Mouse (Mus musculus): ENCODE data around the gene Ctdspl. TPM values are rescaled to one million over a fixed set of nuclear protein-coding genes. Genes with fewer than 3 reads are reported as not detected.
A peak's percentile ranks its signal among the peaks of the same experiment; 100 is the strongest.

Gene Ctdspl
- polyA plus RNA-seq (2014; fragmentation: Nextera tagmentation; extraction: Ambion mirVana) = 8.1 TPM in 2 replicates

- peak; percentile 46 for ATAC-seq (ENCODE audit: low FRiP score)
- peaks cover 4% of the 10 kb centered on the region for H3K27me3 ChIP-seq (ENCODE audit: control insufficient read depth, insufficient read depth, low read length)
- H3K27ac ChIP-seq (ENCODE audit: low read depth, low read length) = peak within 1 kb of the TSS; percentile 67
- peak within 1 kb of the TSS; percentile 96 for H3K4me2 ChIP-seq (replicated peaks; ENCODE audit: low read depth, low read length)
- peak within 1 kb of the TSS; percentile 73 for H3K4me3 ChIP-seq (ENCODE audit: low read depth, low read length)
- peak; percentile 56 for DNase-seq (ENCODE audit: low spot score)
- H3K9ac ChIP-seq (ENCODE audit: low read depth, low read length) = peak within 1 kb of the TSS; percentile 80
- no peaks in the 10 kb centered on the region for H3K36me3 ChIP-seq (ENCODE audit: control insufficient read depth, insufficient read depth, low read length)
- WGBS = under 1% methylated on average over 33 of the region's 73 CpGs
- no peaks in the 10 kb centered on the region for H3K9me3 ChIP-seq (ENCODE audit: control insufficient read depth, low read length)
- H3K4me1 ChIP-seq (replicated peaks; ENCODE audit: control insufficient read depth, insufficient read depth, low read length) = peaks cover 4% of the 10 kb centered on the region; the same call in 1 of the 2 replicates
Measured at GRCm38 (mm10) chr9:118926111-118926650, at the start of gene Ctdspl. Gene Ctdspl (plus strand): TSS chr9:118926453.

DNA sequence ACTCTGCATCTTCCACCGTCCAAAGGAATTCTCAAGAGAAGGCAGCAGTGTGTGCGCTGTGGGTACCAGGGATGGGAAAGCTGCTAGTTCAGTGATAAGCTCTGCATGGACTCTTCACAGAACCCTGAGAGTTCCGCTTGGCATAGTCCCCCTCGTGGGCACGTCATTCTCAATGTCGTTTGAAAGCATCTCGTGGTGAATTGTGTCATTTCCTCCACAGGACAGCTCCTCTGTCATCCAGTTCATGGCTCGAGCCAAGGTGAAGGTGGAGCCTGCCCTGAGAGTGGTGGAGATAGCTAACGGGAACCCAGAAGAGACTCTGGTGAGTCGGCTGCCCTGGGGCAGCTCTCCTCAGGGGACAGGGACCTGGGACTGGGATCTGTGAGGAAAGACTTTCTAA, 49.4 kb upstream of the Ctdspl start:
- H3K36me3 ChIP-seq (ENCODE audit: control insufficient read depth, insufficient read depth, low read length) = no peaks in the 10 kb centered on the region
- H3K4me1 ChIP-seq (replicated peaks; ENCODE audit: control insufficient read depth, insufficient read depth, low read length) = no peaks in the 10 kb centered on the region
- no peaks in the 10 kb centered on the region for H3K27me3 ChIP-seq (ENCODE audit: control insufficient read depth, insufficient read depth, low read length)
- H3K9ac ChIP-seq (ENCODE audit: low read depth, low read length) = no peak overlapping the region
- H3K4me2 ChIP-seq (replicated peaks; ENCODE audit: low read depth, low read length) = no peak overlapping the region
- no peak overlapping the region for H3K4me3 ChIP-seq (ENCODE audit: low read depth, low read length)
- no peak for DNase-seq (ENCODE audit: low spot score)
- ATAC-seq (ENCODE audit: low FRiP score) = no peak
- WGBS = 86% methylated on average over 10 of the region's 10 CpGs
- no peak overlapping the region for H3K27ac ChIP-seq (ENCODE audit: low read depth, low read length)
- H3K9me3 ChIP-seq (ENCODE audit: control insufficient read depth, low read length) = no peaks in the 10 kb centered on the region

GRCm38 (mm10) chr9:118877365-118878008, 48.8 kb upstream of the Ctdspl start:
- no peak for ATAC-seq (ENCODE audit: low FRiP score)
- DNase-seq (ENCODE audit: low spot score) = no peak
- H3K9ac ChIP-seq (ENCODE audit: low read depth, low read length) = no peak overlapping the region
- no peaks in the 10 kb centered on the region for H3K9me3 ChIP-seq (ENCODE audit: control insufficient read depth, low read length)
- H3K36me3 ChIP-seq (ENCODE audit: control insufficient read depth, insufficient read depth, low read length) = no peaks in the 10 kb centered on the region
- H3K27me3 ChIP-seq (ENCODE audit: control insufficient read depth, insufficient read depth, low read length) = no peaks in the 10 kb centered on the region
- no peak overlapping the region for H3K27ac ChIP-seq (ENCODE audit: low read depth, low read length)
- H3K4me2 ChIP-seq (replicated peaks; ENCODE audit: low read depth, low read length) = no peak overlapping the region
- no peak overlapping the region for H3K4me3 ChIP-seq (ENCODE audit: low read depth, low read length)
- WGBS = 85% methylated on average over 7 of the region's 7 CpGs
- no peaks in the 10 kb centered on the region for H3K4me1 ChIP-seq (replicated peaks; ENCODE audit: control insufficient read depth, insufficient read depth, low read length)

GRCm38 (mm10) chr9:118878596-118878995, 47.7 kb upstream of the Ctdspl start:
- 89% methylated on average over 11 of the region's 11 CpGs for WGBS
- H3K4me1 ChIP-seq (replicated peaks; ENCODE audit: control insufficient read depth, insufficient read depth, low read length) = no peaks in the 10 kb centered on the region
- H3K27ac ChIP-seq (ENCODE audit: low read depth, low read length) = no peak overlapping the region
- ATAC-seq (ENCODE audit: low FRiP score) = no peak
- no peak for DNase-seq (ENCODE audit: low spot score)
- H3K9ac ChIP-seq (ENCODE audit: low read depth, low read length) = no peak overlapping the region
- no peaks in the 10 kb centered on the region for H3K9me3 ChIP-seq (ENCODE audit: control insufficient read depth, low read length)
- no peaks in the 10 kb centered on the region for H3K36me3 ChIP-seq (ENCODE audit: control insufficient read depth, insufficient read depth, low read length)
- H3K27me3 ChIP-seq (ENCODE audit: control insufficient read depth, insufficient read depth, low read length) = no peaks in the 10 kb centered on the region
- H3K4me3 ChIP-seq (ENCODE audit: low read depth, low read length) = no peak overlapping the region
- H3K4me2 ChIP-seq (replicated peaks; ENCODE audit: low read depth, low read length) = no peak overlapping the region

DNA sequence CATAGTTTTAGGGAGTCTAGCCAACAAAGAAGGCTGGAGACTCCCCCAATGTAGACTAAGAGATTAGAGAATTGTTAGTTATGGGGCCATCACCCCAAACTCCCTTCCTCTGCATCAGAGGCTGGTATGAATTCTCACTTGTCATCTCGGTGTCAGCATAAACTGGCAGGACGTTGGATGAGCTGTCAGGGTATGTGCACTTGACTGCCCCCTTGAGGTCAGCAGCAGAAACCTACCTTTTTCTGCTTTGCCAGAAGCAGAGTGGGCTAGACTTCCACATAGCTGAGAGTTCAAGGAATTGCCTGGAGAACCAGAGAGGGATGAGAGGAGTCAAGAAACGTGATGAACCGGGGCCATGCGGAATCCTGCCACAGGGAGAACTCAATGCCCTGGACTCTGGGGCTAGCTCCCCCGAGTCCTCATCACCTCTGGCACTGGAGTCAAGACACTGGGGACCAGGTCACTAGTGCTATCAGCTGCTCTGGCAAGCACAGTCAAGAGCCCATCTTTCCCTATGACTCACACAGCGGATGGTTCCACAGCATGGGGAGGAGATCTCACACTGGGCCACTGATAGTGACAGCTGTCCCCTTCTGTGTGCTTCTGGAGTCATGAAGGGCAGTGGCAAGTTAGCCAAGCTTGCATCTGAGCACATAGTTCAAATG, 44.8 kb upstream of the Ctdspl start:
- Histone ChIP-seq H3K9ac (ENCODE audit: low read depth, low read length) (no peak overlapping the region), H3K4me1 (replicated peaks; ENCODE audit: control insufficient read depth, insufficient read depth, low read length) (no peaks in the 10 kb centered on the region), H3K27me3 (ENCODE audit: control insufficient read depth, insufficient read depth, low read length) (no peaks in the 10 kb centered on the region), H3K4me2 (replicated peaks; ENCODE audit: low read depth, low read length) (no peak overlapping the region), H3K9me3 (ENCODE audit: control insufficient read depth, low read length) (no peaks in the 10 kb centered on the region), H3K36me3 (ENCODE audit: control insufficient read depth, insufficient read depth, low read length) (no peaks in the 10 kb centered on the region), H3K4me3 (ENCODE audit: low read depth, low read length) (no peak overlapping the region), H3K27ac (ENCODE audit: low read depth, low read length) (no peak overlapping the region)
- ATAC-seq (ENCODE audit: low FRiP score) (no peak), DNase-seq (ENCODE audit: low spot score) (no peak)
- 75% methylated on average over 7 of the region's 7 CpGs for WGBS

DNA sequence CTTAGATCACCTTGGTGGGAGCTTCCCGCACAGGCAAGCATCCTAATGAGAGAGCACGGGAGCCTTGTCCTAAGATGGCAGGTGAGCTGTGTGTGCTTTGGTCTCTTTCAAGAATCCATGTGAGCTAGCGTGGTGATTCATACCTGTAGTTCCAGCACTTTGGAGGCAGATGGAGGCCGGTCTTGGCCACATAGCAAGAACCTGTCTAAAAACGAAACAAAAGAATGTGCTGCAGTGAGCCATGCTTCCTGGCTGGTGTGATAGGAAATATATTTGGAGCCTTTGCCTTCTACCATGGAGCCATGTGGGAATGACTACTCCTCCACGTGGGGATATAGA, 44.3 kb upstream of the Ctdspl start:
- 93% methylated on average over 6 of the region's 6 CpGs for WGBS
- H3K27me3 ChIP-seq (ENCODE audit: control insufficient read depth, insufficient read depth, low read length) = no peaks in the 10 kb centered on the region
- H3K9me3 ChIP-seq (ENCODE audit: control insufficient read depth, low read length) = no peaks in the 10 kb centered on the region
- no peak overlapping the region for H3K4me2 ChIP-seq (replicated peaks; ENCODE audit: low read depth, low read length)
- H3K9ac ChIP-seq (ENCODE audit: low read depth, low read length) = no peak overlapping the region
- ATAC-seq (ENCODE audit: low FRiP score) (no peak), DNase-seq (ENCODE audit: low spot score) (no peak)
- H3K4me1 ChIP-seq (replicated peaks; ENCODE audit: control insufficient read depth, insufficient read depth, low read length) = no peaks in the 10 kb centered on the region
- no peak overlapping the region for H3K4me3 ChIP-seq (ENCODE audit: low read depth, low read length)
- H3K36me3 ChIP-seq (ENCODE audit: control insufficient read depth, insufficient read depth, low read length) = no peaks in the 10 kb centered on the region
- no peak overlapping the region for H3K27ac ChIP-seq (ENCODE audit: low read depth, low read length)

- Histone ChIP-seq H3K4me2 (replicated peaks; ENCODE audit: low read depth, low read length) (no peak overlapping the region), H3K9me3 (ENCODE audit: control insufficient read depth, low read length) (no peaks in the 10 kb centered on the region), H3K9ac (ENCODE audit: low read depth, low read length) (no peak overlapping the region), H3K4me1 (replicated peaks; ENCODE audit: control insufficient read depth, insufficient read depth, low read length) (no peaks in the 10 kb centered on the region), H3K27ac (ENCODE audit: low read depth, low read length) (no peak overlapping the region), H3K36me3 (ENCODE audit: control insufficient read depth, insufficient read depth, low read length) (no peaks in the 10 kb centered on the region), H3K4me3 (ENCODE audit: low read depth, low read length) (no peak overlapping the region), H3K27me3 (ENCODE audit: control insufficient read depth, insufficient read depth, low read length) (no peaks in the 10 kb centered on the region)
- DNase-seq (ENCODE audit: low spot score) = no peak
- WGBS = 93% methylated on average over 7 of the region's 7 CpGs
- no peak for ATAC-seq (ENCODE audit: low FRiP score)
Measured at GRCm38 (mm10) chr9:118883150-118883549, 43.1 kb upstream of the Ctdspl start.

DNA sequence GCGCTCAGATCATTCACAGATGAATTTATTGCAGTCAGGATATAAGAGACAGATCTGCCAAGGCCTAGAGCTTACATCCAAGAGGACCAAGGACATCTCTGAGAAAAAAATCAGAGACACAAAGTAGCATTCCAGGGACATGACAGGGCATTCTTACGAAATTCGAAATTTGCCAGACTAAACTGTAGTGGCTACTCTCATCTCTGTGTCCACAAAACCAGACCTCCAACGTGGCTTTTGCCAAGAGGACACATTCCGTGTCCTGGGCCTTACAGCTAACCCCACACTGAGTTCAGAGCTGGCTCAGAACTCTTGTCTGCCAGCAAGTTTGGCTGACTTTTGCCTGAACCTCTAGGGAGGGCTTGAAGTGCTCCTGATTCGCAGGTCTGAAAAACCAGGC, 40.5 kb upstream of the Ctdspl start:
- no peak overlapping the region for H3K4me3 ChIP-seq (ENCODE audit: low read depth, low read length)
- no peak for ATAC-seq (ENCODE audit: low FRiP score)
- H3K27me3 ChIP-seq (ENCODE audit: control insufficient read depth, insufficient read depth, low read length) = no peaks in the 10 kb centered on the region
- 80% methylated on average over 6 of the region's 6 CpGs for WGBS
- H3K4me1 ChIP-seq (replicated peaks; ENCODE audit: control insufficient read depth, insufficient read depth, low read length) = no peaks in the 10 kb centered on the region
- no peaks in the 10 kb centered on the region for H3K9me3 ChIP-seq (ENCODE audit: control insufficient read depth, low read length)
- no peak overlapping the region for H3K27ac ChIP-seq (ENCODE audit: low read depth, low read length)
- no peak for DNase-seq (ENCODE audit: low spot score)
- no peak overlapping the region for H3K4me2 ChIP-seq (replicated peaks; ENCODE audit: low read depth, low read length)
- no peaks in the 10 kb centered on the region for H3K36me3 ChIP-seq (ENCODE audit: control insufficient read depth, insufficient read depth, low read length)
- no peak overlapping the region for H3K9ac ChIP-seq (ENCODE audit: low read depth, low read length)

GRCm38 (mm10) chr9:118887201-118887600, 39.1 kb upstream of the Ctdspl start:
- Histone ChIP-seq H3K27ac (ENCODE audit: low read depth, low read length) (no peak overlapping the region), H3K9me3 (ENCODE audit: control insufficient read depth, low read length) (no peaks in the 10 kb centered on the region), H3K4me2 (replicated peaks; ENCODE audit: low read depth, low read length) (no peak overlapping the region), H3K36me3 (ENCODE audit: control insufficient read depth, insufficient read depth, low read length) (no peaks in the 10 kb centered on the region), H3K4me3 (ENCODE audit: low read depth, low read length) (no peak overlapping the region), H3K27me3 (ENCODE audit: control insufficient read depth, insufficient read depth, low read length) (no peaks in the 10 kb centered on the region), H3K4me1 (replicated peaks; ENCODE audit: control insufficient read depth, insufficient read depth, low read length) (no peaks in the 10 kb centered on the region; the same call in 1 of the 2 replicates), H3K9ac (ENCODE audit: low read depth, low read length) (no peak overlapping the region)
- WGBS = 93% methylated on average over 7 of the region's 7 CpGs
- ATAC-seq (ENCODE audit: low FRiP score) = no peak
- no peak for DNase-seq (ENCODE audit: low spot score)

Data from hindbrain, embryonic 11.5 days (tissue).